Mouse (Mus musculus) kidney, embryonic 14.5 days (tissue): Measurements from ENCODE around the gene Ppp1r10. TPM values are rescaled to one million over a fixed set of nuclear protein-coding genes. Genes with fewer than 3 reads are reported as not detected.
A peak's percentile ranks its signal among the peaks of the same experiment; 100 is the strongest.

Source experiments
- ATAC-seq: fragments of 200-750 bp; cut with Nextera tagmentation; 2 replicates; pipeline ENCODE4 v1.8.0; 2017; ENCODE audit warnings: moderate number of reproducible peaks, mild to moderate bottlenecking, moderate TSS enrichment, moderate library complexity; ENCODE audit not compliant: low FRiP score, low TSS enrichment
- H3K27ac ChIP-seq: fragments of 300-500 bp; sonication (generic); 2 replicates; pipeline ENCODE4 v1.5.1; 2014; ENCODE audit warnings: low read depth, mild to moderate bottlenecking, low read length, moderate library complexity, mixed read lengths
- H3K27me3 ChIP-seq: fragments of 300-500 bp; sonication (generic); 2 replicates; pipeline ENCODE4 v1.6.1; 2014; ENCODE audit warnings: mild to moderate bottlenecking, low read length; ENCODE audit not compliant: control insufficient read depth, insufficient read depth
- H3K36me3 ChIP-seq: fragments of 300-500 bp; sonication (generic); 2 replicates; pipeline ENCODE4 v1.6.1; 2014; ENCODE audit warnings: low read length, mixed read lengths; ENCODE audit not compliant: control insufficient read depth, insufficient read depth
- H3K4me1 ChIP-seq: fragments of 300-500 bp; sonication (generic); 2 replicates; pipeline ENCODE4 v1.6.1; 2014; ENCODE audit warnings: low read length, mixed read lengths; ENCODE audit not compliant: control insufficient read depth, insufficient read depth
- H3K4me2 ChIP-seq: fragments of 300-500 bp; sonication (generic); replicated peaks from 2 replicates; pipeline ENCODE4 v1.6.1; 2014; ENCODE audit warnings: low read depth, mild to moderate bottlenecking, low read length
- H3K4me3 ChIP-seq: fragments of 300-500 bp; sonication (generic); 2 replicates; pipeline ENCODE4 v1.5.1; 2014; ENCODE audit warnings: mild to moderate bottlenecking, low read length
- H3K9ac ChIP-seq: fragments of 300-500 bp; sonication (generic); 2 replicates; pipeline ENCODE4 v1.6.1; 2014; ENCODE audit warnings: low read depth, mild to moderate bottlenecking, low read length, moderate library complexity
- H3K9me3 ChIP-seq: fragments of 300-500 bp; sonication (generic); 2 replicates; pipeline ENCODE4 v1.6.1; 2016; ENCODE audit warnings: low read length; ENCODE audit not compliant: control insufficient read depth
- WGBS: fragments of 180-500 bp; shearing (Covaris S2); extraction: QIAGEN DNeasy Blood & Tissue Kit; methylation state at CpG from one replicate; pipeline ENCODE4 v1.1.7; 2014; 5-methylcytosine and 5-hydroxymethylcytosine counted together
- polyA plus RNA-seq: library from polyadenylated mRNA; unstranded; fragments of >200 nt; fragmentation: Nextera tagmentation; extraction: Ambion mirVana; gene quantifications from 2 replicates; pipeline ENCODE4 v1.2.1, GENCODE M21; 2014

Ppp1r10 gene
- polyA plus RNA-seq, 1 experiment from 2014 or later: 44.7 TPM

DNA sequence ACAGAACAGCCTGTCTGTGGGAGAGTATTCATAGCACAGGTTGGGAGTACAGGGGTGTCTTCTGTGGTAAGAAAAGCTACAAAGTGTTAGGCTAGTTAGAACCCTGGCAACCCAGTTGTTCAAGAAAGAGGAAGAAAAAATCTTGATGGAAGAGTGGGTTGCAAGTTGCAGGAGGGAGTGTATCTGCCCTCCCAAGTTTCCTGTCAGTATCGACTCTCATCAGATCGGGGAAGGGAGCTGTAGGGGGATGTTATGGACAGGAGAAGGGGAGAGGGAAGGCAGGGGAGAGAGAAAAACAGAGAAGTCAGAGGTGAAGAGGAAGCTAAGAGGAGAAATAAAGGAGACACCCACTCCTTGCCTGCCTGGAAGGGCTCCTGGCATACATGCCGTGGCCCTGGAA lies 15.6 kb upstream of the Ppp1r10 start:
- 86% methylated on average over 3 of the region's 3 CpGs for WGBS
- H3K4me2 ChIP-seq: no peak overlapping the region
- no peak overlapping the region for H3K9ac ChIP-seq
- no peaks in the 10 kb centered on the region for H3K9me3 ChIP-seq
- H3K4me1 ChIP-seq: peaks cover 11% of the 10 kb centered on the region
- ATAC-seq: no peak
- H3K36me3 ChIP-seq: peaks cover 60% of the 10 kb centered on the region
- H3K27me3 ChIP-seq: no peaks in the 10 kb centered on the region
- H3K4me3 ChIP-seq: no peak overlapping the region
- no peak overlapping the region for H3K27ac ChIP-seq

GRCm38 (mm10) chr17:35903343-35903991 lies 12.8 kb upstream of the Ppp1r10 start:
- H3K4me2 ChIP-seq: no peak overlapping the region
- H3K27ac ChIP-seq: no peak overlapping the region
- WGBS: 81% methylated on average over 9 of the region's 9 CpGs
- H3K27me3 ChIP-seq: no peaks in the 10 kb centered on the region
- no peak overlapping the region for H3K9ac ChIP-seq
- H3K9me3 ChIP-seq: no peaks in the 10 kb centered on the region
- H3K4me1 ChIP-seq: peaks cover 1% of the 10 kb centered on the region; the same call in 1 of the 2 replicates
- H3K4me3 ChIP-seq: no peak overlapping the region
- ATAC-seq: no peak
- peaks cover 76% of the 10 kb centered on the region for H3K36me3 ChIP-seq

- peaks cover 6% of the 10 kb centered on the region for H3K4me1 ChIP-seq
- H3K36me3 ChIP-seq: peaks cover 76% of the 10 kb centered on the region
- no peak overlapping the region for H3K4me3 ChIP-seq
- no peak overlapping the region for H3K27ac ChIP-seq
- WGBS: 79% methylated on average over 4 of the region's 4 CpGs
- H3K9ac ChIP-seq: no peak overlapping the region
- H3K27me3 ChIP-seq: no peaks in the 10 kb centered on the region
- H3K9me3 ChIP-seq: no peaks in the 10 kb centered on the region
- no peak for ATAC-seq
- no peak overlapping the region for H3K4me2 ChIP-seq
Observed at GRCm38 (mm10) chr17:35903992-35904355, 12.3 kb upstream of the Ppp1r10 start.

GRCm38 (mm10) chr17:35905587-35905986 lies 10.6 kb upstream of the Ppp1r10 start:
- Histone ChIP-seq H3K4me2 (no peak overlapping the region), H3K9ac (no peak overlapping the region), H3K4me3 (no peak overlapping the region), H3K36me3 (peaks cover 62% of the 10 kb centered on the region), H3K9me3 (no peaks in the 10 kb centered on the region), H3K27me3 (no peaks in the 10 kb centered on the region), H3K4me1 (peaks cover 12% of the 10 kb centered on the region), H3K27ac (no peak overlapping the region)
- WGBS: 98% methylated on average over 1 of the region's 1 CpGs
- ATAC-seq: no peak

GRCm38 (mm10) chr17:35907609-35908008 lies 8.6 kb upstream of the Ppp1r10 start:
- Histone ChIP-seq H3K4me2 (no peak overlapping the region), H3K36me3 (peaks cover 61% of the 10 kb centered on the region)
- WGBS: 89% methylated on average over 2 of the region's 2 CpGs

DNA sequence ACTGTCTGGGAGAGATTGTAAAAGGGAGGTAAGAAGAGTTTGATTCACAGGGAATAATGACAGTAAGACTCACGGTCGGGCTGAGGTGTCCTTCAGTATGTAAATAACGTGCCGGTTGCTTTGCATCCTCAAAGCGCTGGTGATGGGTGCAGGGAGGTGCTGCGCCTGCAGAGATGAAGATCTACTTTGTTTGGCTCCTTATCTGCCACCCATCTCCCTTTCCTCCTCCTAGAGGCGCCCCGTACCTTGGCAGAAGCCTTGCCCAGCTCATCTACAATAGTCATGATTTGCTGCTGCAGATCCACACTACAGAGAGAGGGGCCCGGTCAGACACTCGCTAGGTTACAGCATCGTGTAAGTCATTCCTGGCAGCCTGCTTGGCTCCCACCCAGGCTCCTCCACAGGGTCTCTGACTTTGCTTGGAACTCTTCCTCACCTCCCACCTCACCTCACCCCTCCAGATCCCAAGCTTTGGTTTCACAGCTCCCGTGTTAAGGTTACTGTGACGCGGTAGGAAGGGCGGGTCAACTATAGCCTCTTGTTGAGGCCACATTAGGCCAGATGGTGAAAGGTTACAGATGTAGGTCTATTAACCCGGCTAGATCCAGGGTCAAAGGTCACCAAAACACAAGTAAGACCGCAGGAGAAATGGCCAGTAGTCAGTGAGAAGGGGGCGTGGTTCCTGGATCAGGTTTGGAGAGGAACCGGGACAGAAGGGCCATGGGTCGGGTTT lies 6.9 kb upstream of the Ppp1r10 start:
- H3K9ac ChIP-seq: peak overlapping the region; percentile 79
- 18% methylated on average over 20 of the region's 20 CpGs for WGBS
- H3K4me1 ChIP-seq: peaks cover 12% of the 10 kb centered on the region
- no peaks in the 10 kb centered on the region for H3K27me3 ChIP-seq
- peak overlapping the region; percentile 75 for H3K4me3 ChIP-seq
- peak; percentile 46 for ATAC-seq
- no peaks in the 10 kb centered on the region for H3K9me3 ChIP-seq
- peaks cover 57% of the 10 kb centered on the region for H3K36me3 ChIP-seq
- peak overlapping the region; percentile 88 for H3K4me2 ChIP-seq
- peak overlapping the region; percentile 30; the same call in 1 of the 2 replicates for H3K27ac ChIP-seq

More at GRCm38 (mm10) chr17:35907609-35908008, 8.6 kb upstream of the Ppp1r10 start:
- H3K9ac ChIP-seq: no peak overlapping the region
- no peak overlapping the region for H3K27ac ChIP-seq
- no peak for ATAC-seq
- no peak overlapping the region for H3K4me3 ChIP-seq
- H3K4me1 ChIP-seq: peaks cover 12% of the 10 kb centered on the region
- H3K27me3 ChIP-seq: no peaks in the 10 kb centered on the region
- no peaks in the 10 kb centered on the region for H3K9me3 ChIP-seq

GRCm38 (mm10) chr17:35909919-35910369 lies 6.3 kb upstream of the Ppp1r10 start, which contains the start of gene Atat1:
Gene Atat1, minus strand, starts transcription at chr17:35910075.
- Histone ChIP-seq H3K4me3 (peak within 1 kb of the TSS; percentile 75), H3K9ac (peak within 1 kb of the TSS; percentile 79), H3K4me1 (peaks cover 12% of the 10 kb centered on the region), H3K4me2 (peak within 1 kb of the TSS; percentile 88), H3K36me3 (peaks cover 53% of the 10 kb centered on the region), H3K27ac (peak within 1 kb of the TSS; percentile 65), H3K9me3 (no peaks in the 10 kb centered on the region), H3K27me3 (no peaks in the 10 kb centered on the region)
- ATAC-seq: peak; percentile 90
- whole genome bisulfite sequencing: 3% methylated on average over 25 of the region's 25 CpGs

GRCm38 (mm10) chr17:35914975-35915374 lies 1.3 kb upstream of the Ppp1r10 start:
- no peak for ATAC-seq
- H3K27me3 ChIP-seq: no peaks in the 10 kb centered on the region
- WGBS: 80% methylated on average over 6 of the region's 6 CpGs
- peak overlapping the region; percentile 85; the same call in 1 of the 2 replicates for H3K4me3 ChIP-seq
- H3K27ac ChIP-seq: no peak overlapping the region
- no peaks in the 10 kb centered on the region for H3K9me3 ChIP-seq
- no peak overlapping the region; the same call in 1 of the 2 replicates for H3K9ac ChIP-seq
- peaks cover 35% of the 10 kb centered on the region for H3K36me3 ChIP-seq
- peak overlapping the region; percentile 73 for H3K4me2 ChIP-seq
- H3K4me1 ChIP-seq: peaks cover 9% of the 10 kb centered on the region
